Mouse (Mus musculus) liver, embryonic 16.5 days (tissue): ENCODE results near the gene Sel1l3. TPM values are rescaled to one million over a fixed set of nuclear protein-coding genes. Genes with fewer than 3 reads are reported as not detected.

ENCODE experiments used
- ATAC-seq: fragments of 200-750 bp; cut with Nextera tagmentation; 2 replicates; pipeline ENCODE4 v1.8.0; 2017; ENCODE audit warnings: low read depth, mild to moderate bottlenecking, moderate number of reproducible peaks, moderate library complexity
- H3K27ac ChIP-seq: fragments of 300-500 bp; sonication (generic); 2 replicates; pipeline ENCODE4 v1.5.1; 2014; ENCODE audit warnings: mild to moderate bottlenecking, low read length
- H3K27me3 ChIP-seq: fragments of 300-500 bp; sonication (generic); 2 replicates; pipeline ENCODE4 v1.6.1; 2014; ENCODE audit warnings: low read depth, low read length, mixed read lengths; ENCODE audit not compliant: control insufficient read depth, insufficient read depth
- H3K36me3 ChIP-seq: fragments of 300-500 bp; sonication (generic); 2 replicates; pipeline ENCODE4 v1.6.1; 2014; ENCODE audit warnings: mild to moderate bottlenecking; ENCODE audit not compliant: control insufficient read depth, insufficient read depth
- H3K4me1 ChIP-seq: fragments of 300-500 bp; sonication (generic); 2 replicates; pipeline ENCODE4 v1.6.1; 2014; ENCODE audit warnings: low read depth, low read length, mixed read lengths; ENCODE audit not compliant: control insufficient read depth
- H3K4me2 ChIP-seq: fragments of 300-500 bp; sonication (generic); 2 replicates; pipeline ENCODE4 v1.6.1; 2014; ENCODE audit warnings: low read depth, low read length, mixed read lengths
- H3K4me3 ChIP-seq: fragments of 300-500 bp; sonication (generic); 2 replicates; pipeline ENCODE4 v1.5.1; 2014; ENCODE audit warnings: low read depth, mild to moderate bottlenecking, low read length
- H3K9ac ChIP-seq: fragments of 300-500 bp; sonication (generic); 2 replicates; pipeline ENCODE4 v1.6.1; 2014; ENCODE audit warnings: low read depth, low read length
- H3K9me3 ChIP-seq: fragments of 300-500 bp; sonication (generic); replicated peaks from 2 replicates; pipeline ENCODE4 v1.6.1; 2016; ENCODE audit warnings: low read length; ENCODE audit not compliant: control insufficient read depth
- WGBS: fragments of 180-500 bp; shearing (Covaris S2); extraction: QIAGEN DNeasy Blood & Tissue Kit; methylation state at CpG from one replicate; pipeline ENCODE4 v1.1.7; 2014; ENCODE audit not compliant: insufficient replicate concordance; 5-methylcytosine and 5-hydroxymethylcytosine counted together
- polyA plus RNA-seq: library from polyadenylated mRNA; unstranded; fragments of >200 nt; fragmentation: Nextera tagmentation; extraction: Ambion mirVana; gene quantifications from 2 replicates; pipeline ENCODE4 v1.2.1, GENCODE M21; 2015

The Sel1l3 gene
- polyA plus RNA-seq, 1 experiment from 2014 or later: 0.21 TPM

GRCm38 (mm10) chr5:53208731-53209130, 5.0 kb downstream of the Sel1l3 start:
- Histone ChIP-seq H3K27ac (no peak overlapping the region), H3K4me3 (no peak overlapping the region), H3K4me1 (peaks cover 2% of the 10 kb centered on the region), H3K9me3 (no peaks in the 10 kb centered on the region), H3K4me2 (no peak overlapping the region), H3K27me3 (peaks cover 26% of the 10 kb centered on the region), H3K9ac (no peak overlapping the region), H3K36me3 (no peaks in the 10 kb centered on the region)
- ATAC-seq: no peak
- WGBS: 66% methylated on average over 1 of the region's 1 CpGs

- Histone ChIP-seq H3K9me3 (no peaks in the 10 kb centered on the region), H3K27ac (no peak overlapping the region), H3K4me3 (no peak overlapping the region), H3K9ac (no peak overlapping the region), H3K4me2 (no peak overlapping the region), H3K4me1 (no peaks in the 10 kb centered on the region), H3K27me3 (peaks cover 4% of the 10 kb centered on the region), H3K36me3 (no peaks in the 10 kb centered on the region)
- 69% methylated on average over 5 of the region's 5 CpGs for WGBS
- ATAC-seq: no peak
These were observed 7.2 kb downstream of the Sel1l3 start for GRCm38 (mm10) chr5:53206575-53206974.

DNA sequence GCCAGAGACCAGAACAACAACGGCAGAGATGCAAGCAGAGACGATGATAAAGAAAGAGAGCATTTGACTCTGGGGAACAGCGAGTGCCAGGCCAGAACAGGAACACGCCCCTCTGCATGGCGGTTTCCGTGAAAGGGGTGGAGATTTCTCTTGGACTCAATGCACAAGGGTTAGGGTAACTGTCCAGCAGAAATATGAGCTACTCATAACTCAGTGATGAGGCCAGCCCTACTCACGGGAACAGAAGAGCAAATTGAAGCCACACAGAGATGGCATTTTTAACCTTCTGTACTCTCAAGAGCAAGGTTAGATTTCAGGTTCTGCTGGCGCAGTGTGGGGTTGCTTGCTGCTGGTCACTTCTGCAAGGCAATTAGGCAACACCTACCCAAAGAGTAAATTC, 11.0 kb downstream of the Sel1l3 start:
- Histone ChIP-seq H3K36me3 (no peaks in the 10 kb centered on the region), H3K27ac (no peak overlapping the region), H3K9me3 (no peaks in the 10 kb centered on the region), H3K4me2 (no peak overlapping the region), H3K4me3 (no peak overlapping the region), H3K27me3 (no peaks in the 10 kb centered on the region), H3K9ac (no peak overlapping the region), H3K4me1 (no peaks in the 10 kb centered on the region)
- 37% methylated on average over 8 of the region's 8 CpGs for WGBS
- no peak for ATAC-seq

DNA sequence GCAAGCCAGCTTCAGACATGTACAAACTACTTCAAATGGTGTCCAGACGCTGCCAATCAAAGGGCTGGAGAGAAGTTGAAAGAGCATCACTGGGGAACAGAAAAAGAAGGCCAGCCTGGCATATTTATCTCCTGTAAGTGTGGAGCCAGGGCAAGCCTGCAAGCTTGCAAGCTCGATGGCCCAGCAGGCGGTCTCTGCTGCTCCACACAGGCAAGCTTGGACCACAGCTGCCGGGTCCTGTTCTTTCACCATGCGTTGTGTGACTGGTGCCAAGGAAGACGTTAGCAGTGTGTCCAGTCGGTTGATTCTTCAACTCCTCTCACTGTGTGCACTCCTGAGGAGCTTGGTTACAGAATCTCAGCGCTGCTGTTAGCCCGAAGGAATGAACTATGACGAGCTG, 12.9 kb downstream of the Sel1l3 start:
- no peak overlapping the region for H3K4me3 ChIP-seq
- no peaks in the 10 kb centered on the region for H3K9me3 ChIP-seq
- no peaks in the 10 kb centered on the region for H3K36me3 ChIP-seq
- 68% methylated on average over 10 of the region's 10 CpGs for WGBS
- H3K9ac ChIP-seq: no peak overlapping the region
- H3K27ac ChIP-seq: no peak overlapping the region
- H3K4me2 ChIP-seq: no peak overlapping the region
- H3K4me1 ChIP-seq: no peaks in the 10 kb centered on the region
- ATAC-seq: no peak
- H3K27me3 ChIP-seq: no peaks in the 10 kb centered on the region

GRCm38 (mm10) chr5:53198408-53198807, 15.3 kb downstream of the Sel1l3 start:
- H3K4me2 ChIP-seq: no peak overlapping the region
- no peak for ATAC-seq
- H3K9me3 ChIP-seq: no peaks in the 10 kb centered on the region
- H3K4me1 ChIP-seq: no peaks in the 10 kb centered on the region
- no peaks in the 10 kb centered on the region for H3K27me3 ChIP-seq
- H3K9ac ChIP-seq: no peak overlapping the region
- no peak overlapping the region for H3K27ac ChIP-seq
- WGBS: 71% methylated on average over 1 of the region's 1 CpGs
- no peak overlapping the region for H3K4me3 ChIP-seq
- no peaks in the 10 kb centered on the region for H3K36me3 ChIP-seq

- H3K4me2 ChIP-seq: no peak overlapping the region
- no peak overlapping the region for H3K4me3 ChIP-seq
- no peak for ATAC-seq
These were observed 17.2 kb downstream of the Sel1l3 start for GRCm38 (mm10) chr5:53196387-53197088.

DNA sequence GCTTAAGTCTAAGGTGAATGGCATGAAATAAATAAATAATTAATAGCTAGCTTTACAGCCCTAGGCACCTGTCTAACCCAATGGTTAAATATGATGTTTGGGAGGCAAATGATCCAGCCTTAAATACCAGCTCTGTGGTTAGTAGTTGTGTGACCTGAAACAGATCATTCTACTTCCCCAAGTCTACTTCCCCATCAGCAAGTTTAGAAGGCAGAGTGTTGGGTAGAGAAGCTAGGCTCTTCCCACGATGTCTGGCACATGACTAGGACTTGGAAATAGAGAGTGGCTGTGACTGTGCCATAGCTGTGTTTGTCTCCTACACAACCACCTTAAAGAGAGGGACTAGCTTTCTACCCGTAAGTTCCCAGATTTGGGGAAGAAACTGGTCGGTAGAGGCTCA, 18.9 kb downstream of the Sel1l3 start:
- no peaks in the 10 kb centered on the region for H3K27me3 ChIP-seq
- WGBS: 43% methylated on average over 3 of the region's 3 CpGs
- no peak overlapping the region for H3K4me2 ChIP-seq
- no peak overlapping the region for H3K9ac ChIP-seq
- ATAC-seq: no peak
- no peaks in the 10 kb centered on the region for H3K36me3 ChIP-seq
- H3K4me3 ChIP-seq: no peak overlapping the region
- no peak overlapping the region for H3K27ac ChIP-seq
- H3K4me1 ChIP-seq: no peaks in the 10 kb centered on the region
- H3K9me3 ChIP-seq: no peaks in the 10 kb centered on the region

More at GRCm38 (mm10) chr5:53196387-53197088, 17.2 kb downstream of the Sel1l3 start:
- no peaks in the 10 kb centered on the region for H3K4me1 ChIP-seq
- no peak overlapping the region for H3K27ac ChIP-seq
- H3K9ac ChIP-seq: no peak overlapping the region
- no peaks in the 10 kb centered on the region for H3K36me3 ChIP-seq
- H3K9me3 ChIP-seq: no peaks in the 10 kb centered on the region
- H3K27me3 ChIP-seq: no peaks in the 10 kb centered on the region
- WGBS: 38% methylated on average over 10 of the region's 10 CpGs

DNA sequence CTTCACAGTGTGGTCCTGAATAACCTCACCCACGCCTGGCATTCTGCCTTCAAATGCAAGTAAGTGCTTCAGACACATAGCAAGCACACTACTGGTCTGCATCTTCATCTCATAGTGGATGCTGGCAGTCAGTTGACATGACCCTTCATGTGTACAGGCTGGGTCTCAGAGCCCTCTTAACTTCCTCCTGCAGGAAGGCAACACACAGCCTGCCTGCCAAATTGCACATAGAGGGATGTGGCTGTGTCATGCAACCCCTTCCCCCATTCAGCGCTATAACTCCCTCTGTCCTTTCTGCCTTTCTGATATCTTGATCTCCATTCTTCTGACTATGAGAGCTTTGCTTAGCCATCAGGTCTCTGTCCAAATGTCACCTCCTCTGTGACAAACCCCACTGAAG, 19.3 kb downstream of the Sel1l3 start:
- Histone ChIP-seq H3K27me3 (no peaks in the 10 kb centered on the region), H3K4me1 (no peaks in the 10 kb centered on the region), H3K4me3 (no peak overlapping the region), H3K27ac (no peak overlapping the region), H3K36me3 (no peaks in the 10 kb centered on the region), H3K9me3 (no peaks in the 10 kb centered on the region), H3K9ac (no peak overlapping the region), H3K4me2 (no peak overlapping the region)
- ATAC-seq: no peak
- WGBS: 36% methylated on average over 2 of the region's 2 CpGs

DNA sequence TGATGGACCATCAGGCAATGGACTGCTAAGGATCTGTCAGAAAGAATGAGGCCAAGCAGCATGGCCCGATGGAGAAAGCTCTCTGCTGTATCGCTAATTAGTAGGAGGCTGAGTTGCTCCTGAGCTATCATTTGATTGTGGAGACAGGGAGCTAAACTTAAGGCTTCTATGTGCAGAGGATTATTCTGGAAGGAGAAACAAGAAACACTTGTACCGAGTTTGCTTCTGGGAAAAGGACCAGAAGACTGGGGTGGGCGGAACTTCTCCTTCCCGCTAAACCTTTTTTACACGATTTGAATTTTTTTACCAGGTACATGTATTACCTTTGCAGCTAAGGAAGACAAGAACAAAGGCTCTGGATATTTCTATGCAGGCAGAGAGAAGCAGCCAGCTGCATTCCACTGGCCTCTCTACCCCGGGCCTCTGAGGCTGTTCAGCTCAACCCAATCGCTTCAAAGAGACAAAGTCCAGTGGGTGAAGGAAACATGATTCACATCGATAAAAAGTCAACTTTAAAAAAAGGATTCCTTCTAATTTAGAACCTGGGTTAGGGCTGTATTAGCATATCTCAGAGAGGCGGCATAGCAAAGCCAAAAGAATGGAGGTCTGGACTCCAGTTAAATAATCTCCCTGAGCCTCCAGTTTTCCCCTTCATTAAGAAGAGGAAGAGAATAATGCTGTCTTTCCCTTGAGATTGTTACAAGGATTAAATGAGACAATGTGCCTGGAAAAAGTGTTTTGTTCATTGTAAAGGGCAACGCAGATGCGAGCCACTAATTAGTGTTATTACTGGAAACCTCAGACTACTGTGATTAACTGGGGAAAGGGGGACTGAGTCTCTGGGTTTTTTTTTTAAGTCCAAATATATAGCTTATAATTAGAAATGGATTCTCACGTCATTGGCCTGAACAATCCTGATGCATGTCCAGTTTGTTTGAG, 20.4 kb downstream of the Sel1l3 start:
- no peaks in the 10 kb centered on the region for H3K9me3 ChIP-seq
- H3K27me3 ChIP-seq: no peaks in the 10 kb centered on the region
- WGBS: 70% methylated on average over 13 of the region's 13 CpGs
- ATAC-seq: no peak
- H3K36me3 ChIP-seq: no peaks in the 10 kb centered on the region
- no peak overlapping the region for H3K27ac ChIP-seq
- no peak overlapping the region for H3K9ac ChIP-seq
- no peak overlapping the region for H3K4me2 ChIP-seq
- no peak overlapping the region for H3K4me3 ChIP-seq
- no peaks in the 10 kb centered on the region for H3K4me1 ChIP-seq
